8 mouse cellular contexts compared by ENCODE assay signal in genomic region chr7:25072716-25073390, GRCm38 (mm10). TPM values are rescaled to one million over a fixed set of nuclear protein-coding genes. Genes with fewer than 3 reads are reported as not detected.
DNase-seq lines count a peak whose midpoint lies in the region; ATAC-seq and TF ChIP-seq lines count a peak whose summit lies in the region.

No protein-coding gene starts in this region.

- no peak for TF ChIP-seq CTCF in layer of hippocampus, adult 2 months (conservative IDR thresholded peaks at IDR 0.05)

- peak overlapping the region; percentile 89 for H3K9ac ChIP-seq in heart, embryonic 14.5 days (ENCODE audit: low read length)
- peak overlapping the region; percentile 59 for H3K9ac ChIP-seq in liver, embryonic 16.5 days (ENCODE audit: low read depth, low read length)

- H3K27me3 ChIP-seq in megakaryocyte, embryonic 14.5 days (replicated peaks) = peaks cover 22% of the 10 kb centered on the region
- no peaks in the 10 kb centered on the region for H3K27me3 ChIP-seq in heart, embryonic 14.5 days (ENCODE audit: control insufficient read depth, insufficient read depth, low read length)
- H3K27me3 ChIP-seq in liver, embryonic 16.5 days (ENCODE audit: control insufficient read depth, insufficient read depth, low read depth, low read length) = no peaks in the 10 kb centered on the region; the same call in 1 of the 2 replicates

- peaks cover 16% of the 10 kb centered on the region for H3K36me3 ChIP-seq in megakaryocyte, embryonic 14.5 days (replicated peaks; ENCODE audit: low read length)
- peaks cover 9% of the 10 kb centered on the region for H3K36me3 ChIP-seq in heart, embryonic 14.5 days (ENCODE audit: control insufficient read depth, insufficient read depth, low read length)
- no peaks in the 10 kb centered on the region for H3K36me3 ChIP-seq in liver, embryonic 16.5 days (ENCODE audit: control insufficient read depth, insufficient read depth)

- H3K27ac ChIP-seq in heart, embryonic 14.5 days (replicated peaks in 1 of 2; ENCODE audit: control insufficient read depth in 1 of 2, insufficient read depth in 1 of 2, low read depth in 2 of 2, low read length in 2 of 2) = peak overlapping the region; percentile 63 to 81
- H3K27ac ChIP-seq in layer of hippocampus, adult 2 months = peak overlapping the region; percentile 99
- H3K27ac ChIP-seq in liver, embryonic 16.5 days (ENCODE audit: low read length) = no peak overlapping the region; the same call in 1 of the 2 replicates

- H3K9me3 ChIP-seq in megakaryocyte, embryonic 14.5 days = no peaks in the 10 kb centered on the region
- H3K9me3 ChIP-seq in heart, embryonic 14.5 days (ENCODE audit: control insufficient read depth, low read length) = no peaks in the 10 kb centered on the region
- H3K9me3 ChIP-seq in liver, embryonic 16.5 days (replicated peaks; ENCODE audit: control insufficient read depth, low read length) = no peaks in the 10 kb centered on the region

- DNase-seq in cerebellum, postnatal 14 days = peak; percentile 70 to 72
- peak; percentile 69 to 74 for DNase-seq in layer of hippocampus, adult 2 months (ENCODE audit: low spot score in 2 of 2)
- peak; percentile 27 for DNase-seq in ovary, postnatal 10 days (ENCODE audit: low spot score)

- H3K4me2 ChIP-seq in heart, embryonic 14.5 days (ENCODE audit: low read length) = peak overlapping the region; percentile 95
- peak overlapping the region; percentile 83 for H3K4me2 ChIP-seq in liver, embryonic 16.5 days (ENCODE audit: low read depth, low read length)

- no peak for ATAC-seq in megakaryocyte, adult 5-6 weeks (ENCODE audit: poor library complexity, severe bottlenecking)
- no peak; the same call in 1 of the 2 replicates for ATAC-seq in heart, embryonic 14.5 days (ENCODE audit: insufficient number of reproducible peaks, insufficient read depth, low FRiP score, low read depth)
- ATAC-seq in liver, embryonic 16.5 days (ENCODE audit: low read depth) = no peak
- no peak for ATAC-seq in megakaryocyte progenitor cell, adult 5-6 weeks (replicated peaks; ENCODE audit: poor library complexity)

- H3K4me3 ChIP-seq in megakaryocyte, embryonic 14.5 days (replicated peaks) = peak overlapping the region; percentile 92
- H3K4me3 ChIP-seq in heart, embryonic 14.5 days (ENCODE audit: control insufficient read depth in 1 of 2, insufficient read depth in 1 of 2, low read depth in 1 of 2, low read length in 2 of 2) = peak overlapping the region; percentile 70 to 87
- peak overlapping the region; percentile 84 for H3K4me3 ChIP-seq in layer of hippocampus, adult 2 months
- peak overlapping the region; percentile 58 for H3K4me3 ChIP-seq in liver, embryonic 16.5 days (ENCODE audit: low read depth, low read length)

- H3K4me1 ChIP-seq in megakaryocyte, embryonic 14.5 days = peaks cover 76% of the 10 kb centered on the region
- peaks cover 20 to 39% of the 10 kb centered on the region in 2 experiments for H3K4me1 ChIP-seq in heart, embryonic 14.5 days (ENCODE audit: control insufficient read depth in 2 of 2, insufficient read depth in 2 of 2, low read length in 2 of 2)
- H3K4me1 ChIP-seq in liver, embryonic 16.5 days (ENCODE audit: control insufficient read depth, low read depth, low read length) = peaks cover 37% of the 10 kb centered on the region

- WGBS in heart, embryonic 14.5 days = 2% methylated on average over 21 of the region's 33 CpGs
- 2% methylated on average over 22 of the region's 33 CpGs for WGBS in liver, embryonic 16.5 days (ENCODE audit: insufficient replicate concordance)

RNA-seq across cellular contexts. Expression of gene Zfp574, which starts 0.5 kb away (rescaled TPM):
- 21.6 and 42.6 TPM in 2 replicates for polyA plus RNA-seq in megakaryocyte, embryonic 14.5 days (2012; ENCODE audit: insufficient read depth, low replicate concordance)
- total RNA-seq in megakaryocyte, adult 5-6 weeks (2015) = 6.7 and 6.8 TPM in 2 replicates
- 6.8 and 7.2 TPM in 2 replicates for total RNA-seq in megakaryocyte, adult 5-6 weeks (2017)
- 14.5 and 14.8 TPM in 2 replicates for polyA plus RNA-seq in heart, embryonic 14.5 days (2014; fragmentation: Nextera tagmentation; extraction: Ambion mirVana)
- total RNA-seq in layer of hippocampus, adult 2 months (2021) = 10 to 100 TPM; 29.3 to 30.3 TPM
- polyA plus RNA-seq in liver, embryonic 16.5 days (2015; fragmentation: Nextera tagmentation; extraction: Ambion mirVana) = 8.1 and 10.4 TPM in 2 replicates
- total RNA-seq in megakaryocyte progenitor cell, adult 5-6 weeks (2015) = 6.2 and 7.6 TPM in 2 replicates
- 4.5 and 4.8 TPM in 2 replicates for total RNA-seq in megakaryocyte progenitor cell, adult 5-6 weeks (2017)

RNA-seq across cellular contexts. Expression of gene Grik5, which starts 0.7 kb away (rescaled TPM):
- polyA plus RNA-seq in megakaryocyte, embryonic 14.5 days (2012; ENCODE audit: insufficient read depth, low replicate concordance) = 6.5 and 20.1 TPM in 2 replicates
- total RNA-seq in megakaryocyte, adult 5-6 weeks (2015) = 1.1 and 1.6 TPM in 2 replicates
- 2.0 and 2.6 TPM in 2 replicates for total RNA-seq in megakaryocyte, adult 5-6 weeks (2017)
- 5.7 and 8.3 TPM in 2 replicates for polyA plus RNA-seq in heart, embryonic 14.5 days (2014; fragmentation: Nextera tagmentation; extraction: Ambion mirVana)
- 100 to 1,000 TPM; 247 to 248 TPM for total RNA-seq in layer of hippocampus, adult 2 months (2021)
- polyA plus RNA-seq in liver, embryonic 16.5 days (2015; fragmentation: Nextera tagmentation; extraction: Ambion mirVana) = 0.76 and 0.92 TPM in 2 replicates
- total RNA-seq in megakaryocyte progenitor cell, adult 5-6 weeks (2015) = 3.1 and 5.6 TPM in 2 replicates
- total RNA-seq in megakaryocyte progenitor cell, adult 5-6 weeks (2017) = 3.4 and 3.9 TPM in 2 replicates

Comparison
In these comparisons a context has a peak if more than half of its experiments do, and no peak if none do; other contexts are left out.
1. RNA of gene Grik5, which starts 0.7 kb away (total RNA-seq): 247 to 248 TPM in layer of hippocampus, adult 2 months; 3.1 to 5.6 TPM in megakaryocyte progenitor cell, adult 5-6 weeks and 1.1 to 2.6 TPM in megakaryocyte, adult 5-6 weeks; every median in the first group is over 10 times any median in the second.
2. Peak in every context shown above with its lines, with median percentiles within 50 percentile points of each other: H3K4me3 ChIP-seq and DNase-seq.